16 mouse cellular contexts compared by ENCODE assay signal in the genomic region with DNA sequence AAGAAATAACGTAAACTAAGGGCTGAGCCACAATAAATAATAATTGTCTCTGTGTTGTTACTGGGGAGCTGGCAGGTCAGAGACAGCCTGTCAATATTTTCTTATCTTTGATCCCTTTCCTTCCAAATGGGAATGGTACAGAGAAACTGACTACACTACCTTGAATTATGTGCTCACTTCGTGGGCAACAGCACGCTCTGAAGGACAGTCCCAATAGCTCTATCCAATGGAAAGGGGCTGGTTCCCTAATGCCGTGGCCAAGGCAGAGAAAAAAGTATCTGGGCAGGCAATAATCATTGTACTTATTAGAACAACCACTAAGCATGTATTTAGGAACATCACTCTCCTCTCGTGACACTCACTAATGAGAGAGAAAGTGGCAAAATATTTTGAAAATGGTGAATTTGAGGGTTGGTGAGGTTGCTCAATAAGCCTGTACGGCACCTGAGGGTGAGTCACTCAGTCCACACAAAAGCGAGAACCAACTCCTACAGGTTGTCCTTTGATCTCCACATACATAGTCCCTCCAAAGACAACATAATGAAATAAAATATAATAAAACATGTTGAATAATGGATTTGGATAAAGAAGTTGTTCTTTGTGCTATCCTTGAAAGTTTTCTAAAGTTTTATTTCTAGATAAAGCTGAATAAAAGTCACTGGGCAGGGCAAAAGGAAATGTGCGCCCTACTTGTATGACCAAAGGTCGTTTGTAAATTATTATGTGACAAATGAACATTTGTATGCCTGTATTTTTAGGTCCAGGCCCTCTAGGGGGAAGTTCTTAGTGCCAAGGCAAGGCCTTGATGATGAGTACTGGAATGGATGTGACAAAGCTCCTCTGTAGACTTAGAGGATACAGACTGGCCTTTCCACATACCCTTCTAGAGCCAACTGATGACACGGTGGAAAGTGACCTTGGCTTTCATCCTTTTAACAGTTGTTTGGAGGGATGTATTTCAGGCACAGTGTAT.
"Had no signal": no experiment of that assay in that cellular context is flagged by ENCODE, and none has a peak within 500 bp of the region (broad histone marks: within the 10 kb centered on the region; RNA-seq: fewer than 3 reads in every experiment).

No protein-coding gene starts in this region.

- H3K27ac ChIP-seq: kidney, embryonic 15.5 days; left cerebral cortex, adult 2 months; limb, embryonic 10.5 days; liver, embryonic 12.5 days; lung, embryonic 15.5 days; macrophage; midbrain, embryonic 15.5 days; neural tube, embryonic 13.5 days had no signal

- H3K27me3 ChIP-seq: kidney, embryonic 15.5 days; lung, embryonic 15.5 days; midbrain, embryonic 15.5 days; neural tube, embryonic 13.5 days had no signal

- H3K4me3 ChIP-seq: kidney, embryonic 15.5 days; left cerebral cortex, adult 2 months; limb, embryonic 10.5 days; liver, embryonic 12.5 days; lung, embryonic 15.5 days; megakaryocyte, embryonic 14.5 days; midbrain, embryonic 15.5 days; neural tube, embryonic 13.5 days had no signal

- H3K36me3 ChIP-seq: kidney, embryonic 15.5 days; limb, embryonic 10.5 days; liver, embryonic 12.5 days; lung, embryonic 15.5 days; midbrain, embryonic 15.5 days; neural tube, embryonic 13.5 days had no signal

- DNase-seq: kidney, adult 2 months; kidney, postnatal 14 days; lung, postnatal 14 days; retina, postnatal 1 day; right cerebral cortex, postnatal 14 days; thymus, adult 2 months; thymus, postnatal 25 days had no signal

- H3K4me1 ChIP-seq: kidney, embryonic 15.5 days; limb, embryonic 10.5 days; liver, embryonic 12.5 days; lung, embryonic 15.5 days; midbrain, embryonic 15.5 days; neural tube, embryonic 13.5 days had no signal
